Mouse (Mus musculus): ENCODE results near the gene AC131692.1. TPM values are rescaled to one million over a fixed set of nuclear protein-coding genes. Genes with fewer than 3 reads are reported as not detected.

Gene AC131692.1
- polyA plus RNA-seq, 1 experiment, result not detected

Other genes starting within 250 kb of the AC131692.1 start
- gene Frmd8, start 219.1 kb upstream of the AC131692.1 start, polyA plus RNA-seq (2012; rRNA removed), result 28.5 and 32.7 TPM in 2 replicates
- gene Slc25a45, start 216.6 kb upstream of the AC131692.1 start, polyA plus RNA-seq (2012; rRNA removed), result 16.3 and 25.9 TPM in 2 replicates
- gene Tigd3, start 200.3 kb upstream of the AC131692.1 start, polyA plus RNA-seq (2012; rRNA removed), result 0.72 and 0.84 TPM in 2 replicates
- gene Dpf2, start 181.4 kb upstream of the AC131692.1 start, polyA plus RNA-seq (2012; rRNA removed), result 104 and 124 TPM in 2 replicates
- gene Cdc42ep2, start 169.6 kb upstream of the AC131692.1 start, polyA plus RNA-seq (2012; rRNA removed), result 8.6 and 9.2 TPM in 2 replicates
- 29.1 and 51.7 TPM in 2 replicates for gene Pola2, start 130.2 kb upstream of the AC131692.1 start, polyA plus RNA-seq (2012; rRNA removed)
- not detected in 2 replicates for gene Slc22a20, start 108.3 kb upstream of the AC131692.1 start, polyA plus RNA-seq (2012; rRNA removed)
- 43.3 and 43.5 TPM in 2 replicates for gene Capn1, start 78.5 kb upstream of the AC131692.1 start, polyA plus RNA-seq (2012; rRNA removed)
- gene Syvn1, start 47.8 kb upstream of the AC131692.1 start, polyA plus RNA-seq (2012; rRNA removed), result 67.4 and 71.4 TPM in 2 replicates
- 18.5 and 22.7 TPM in 2 replicates for gene Mrpl49, start 36.6 kb upstream of the AC131692.1 start, polyA plus RNA-seq (2012; rRNA removed)
- gene Fau, start 36.6 kb upstream of the AC131692.1 start, polyA plus RNA-seq (2012; rRNA removed), result 2,067 and 2,719 TPM in 2 replicates
- 98.8 and 129 TPM in 2 replicates for gene Znhit2, start 33.2 kb upstream of the AC131692.1 start, polyA plus RNA-seq (2012; rRNA removed)
- gene Tm7sf2, start 26.0 kb upstream of the AC131692.1 start, polyA plus RNA-seq (2012; rRNA removed), result 64.3 and 73.1 TPM in 2 replicates
- 102 and 114 TPM in 2 replicates for gene Vps51, start 17.2 kb upstream of the AC131692.1 start, polyA plus RNA-seq (2012; rRNA removed)
- not detected in 2 replicates for gene Tmem262, start 14.4 kb upstream of the AC131692.1 start, polyA plus RNA-seq (2012; rRNA removed)
- gene Gm28374, start 12.2 kb upstream of the AC131692.1 start, polyA plus RNA-seq (2012; rRNA removed), result 0.52 and 0.77 TPM in 2 replicates
- gene Zfpl1, start 9.5 kb upstream of the AC131692.1 start, polyA plus RNA-seq (2012; rRNA removed), result 107 and 147 TPM in 2 replicates
- gene Cdca5, start 9.4 kb upstream of the AC131692.1 start, polyA plus RNA-seq (2012; rRNA removed), result 5.0 and 7.6 TPM in 2 replicates
- gene Naaladl1, start 11.4 kb downstream of the AC131692.1 start, polyA plus RNA-seq (2012; rRNA removed), result 0.57 and 0.89 TPM in 2 replicates
- 95.3 and 147 TPM in 2 replicates for gene Sac3d1, start 24.2 kb downstream of the AC131692.1 start, polyA plus RNA-seq (2012; rRNA removed)
- gene Snx15, start 33.9 kb downstream of the AC131692.1 start, polyA plus RNA-seq (2012; rRNA removed), result 30.1 and 33.9 TPM in 2 replicates
- gene Batf2, start 46.6 kb downstream of the AC131692.1 start, polyA plus RNA-seq (2012; rRNA removed), result 5.3 and 8.6 TPM in 2 replicates
- gene Arl2, start 47.1 kb downstream of the AC131692.1 start, polyA plus RNA-seq (2012; rRNA removed), result 157 and 174 TPM in 2 replicates
- gene Majin, start 90.0 kb downstream of the AC131692.1 start, polyA plus RNA-seq (2012; rRNA removed), result 0.44 and 0.75 TPM in 2 replicates
- 58.5 and 77.5 TPM in 2 replicates for gene Gpha2, start 132.0 kb downstream of the AC131692.1 start, polyA plus RNA-seq (2012; rRNA removed)
- 108 and 236 TPM in 2 replicates for gene Ppp2r5b, start 141.5 kb downstream of the AC131692.1 start, polyA plus RNA-seq (2012; rRNA removed)
- gene Atg2a, start 147.2 kb downstream of the AC131692.1 start, polyA plus RNA-seq (2012; rRNA removed), result 59.3 and 62.5 TPM in 2 replicates
- 255 and 442 TPM in 2 replicates for gene Ehd1, start 182.3 kb downstream of the AC131692.1 start, polyA plus RNA-seq (2012; rRNA removed)
- gene Cdc42bpg, start 212.0 kb downstream of the AC131692.1 start, polyA plus RNA-seq (2012; rRNA removed), result 22.0 and 23.7 TPM in 2 replicates
- gene Men1, start 240.6 kb downstream of the AC131692.1 start, polyA plus RNA-seq (2012; rRNA removed), result 91.9 and 113 TPM in 2 replicates
- gene Map4k2, start 246.7 kb downstream of the AC131692.1 start, polyA plus RNA-seq (2012; rRNA removed), result 169 and 208 TPM in 2 replicates